Mouse (Mus musculus) urinary bladder, postnatal 14 days (tissue): ENCODE results near the gene Gm39115.

ENCODE experiments used
- DNase-seq: peaks from one replicate; pipeline ENCODE4 v3.0.0; 2021; ENCODE audit warnings: low spot score

The Gm39115 gene

GRCm38 (mm10) chr7:142095183-142095931, 40.5 kb downstream of the Gm39115 start, which contains the start of gene Dusp8:
Dusp8 (minus strand) TSS chr7:142095843.
- DNase-seq: peak; percentile 85

- DNase-seq: peak; percentile 21
These were observed 41.3 kb downstream of the Gm39115 start for GRCm38 (mm10) chr7:142094301-142095143.

DNA sequence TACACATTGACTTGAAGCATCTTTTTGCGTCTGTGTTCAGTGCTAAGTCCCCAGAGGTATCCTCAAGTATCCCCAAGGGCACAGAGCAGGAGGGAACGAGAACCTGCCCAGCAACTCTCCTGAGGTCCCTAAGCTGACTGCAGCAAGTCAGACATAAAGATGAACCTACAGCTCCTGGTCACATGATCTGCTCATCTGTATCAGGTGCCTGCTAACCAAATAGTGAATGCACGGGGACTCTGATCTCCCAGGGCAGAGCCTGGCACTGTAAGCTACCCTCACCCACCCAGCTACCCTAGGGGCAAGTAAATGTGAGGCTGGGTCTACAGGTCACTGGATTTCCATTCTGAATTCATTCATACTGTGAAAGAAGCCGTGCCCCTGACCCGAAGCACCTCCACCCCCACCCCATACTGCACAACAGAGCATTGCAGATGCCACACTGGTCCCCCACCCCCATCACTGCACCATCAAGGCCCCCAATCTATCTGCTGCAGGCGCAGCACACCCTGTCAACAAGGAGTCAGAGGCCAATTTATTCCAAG, 42.1 kb downstream of the Gm39115 start:
- no peak for DNase-seq

DNA sequence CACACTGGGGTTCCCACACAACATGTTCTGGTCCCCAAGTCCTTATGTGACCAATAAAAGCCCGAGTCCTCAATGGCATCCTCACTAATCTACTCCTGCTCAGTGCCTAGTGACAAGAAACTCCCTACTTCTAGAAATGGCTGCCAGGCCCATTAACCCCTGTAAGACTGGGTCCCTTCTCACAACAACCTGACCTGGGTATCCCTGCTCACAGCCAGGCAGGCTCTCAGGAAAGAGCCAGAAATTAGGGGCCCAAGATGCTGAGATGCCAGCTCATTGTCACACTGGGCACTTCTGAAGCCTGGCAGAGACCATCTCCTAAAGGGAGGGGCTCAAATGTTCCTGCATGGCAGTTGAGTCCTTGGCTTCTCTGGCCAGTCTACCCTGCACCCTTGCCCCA, 42.8 kb downstream of the Gm39115 start:
- DNase-seq: no peak

GRCm38 (mm10) chr7:142091848-142092247, 44.0 kb downstream of the Gm39115 start:
- DNase-seq: no peak

DNA sequence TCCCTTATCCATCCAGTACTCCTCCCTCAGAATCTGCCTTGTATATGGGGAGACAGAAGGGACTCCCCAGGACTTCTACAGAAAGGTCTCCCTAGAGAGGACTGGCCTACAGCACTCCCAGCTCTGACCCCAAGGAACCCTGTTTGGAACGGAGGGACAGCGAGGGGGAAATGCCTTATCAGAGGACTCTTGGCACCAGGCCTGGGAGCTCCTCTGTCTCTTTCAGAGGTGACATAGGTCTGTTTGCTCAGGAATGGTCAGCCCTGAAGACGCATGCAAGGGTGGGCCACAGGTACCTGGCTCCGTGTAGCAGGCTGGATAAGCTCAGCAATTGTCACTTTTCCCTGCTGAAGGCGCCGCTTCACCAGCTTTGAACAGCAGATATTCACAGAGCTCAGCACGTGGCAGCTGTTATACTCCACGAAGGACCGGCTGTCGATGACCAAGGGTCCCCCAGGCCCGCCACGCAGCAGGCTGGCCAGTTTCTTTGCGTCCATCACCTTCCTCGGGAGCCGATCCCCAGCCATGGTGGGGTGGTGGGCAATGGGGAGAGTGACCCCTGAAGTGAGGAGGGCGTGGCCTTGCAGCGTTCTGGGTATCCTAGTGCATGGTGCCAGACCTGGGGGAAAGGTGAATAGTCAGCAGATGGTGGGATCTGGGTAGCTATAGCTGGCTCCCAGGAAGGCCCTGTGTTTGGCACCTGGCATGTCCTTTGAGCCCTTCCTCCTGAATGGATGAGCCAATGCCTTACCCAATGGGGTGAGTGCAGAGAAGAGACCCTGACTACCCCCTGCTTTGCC, 46.0 kb downstream of the Gm39115 start:
- DNase-seq: no peak

DNA sequence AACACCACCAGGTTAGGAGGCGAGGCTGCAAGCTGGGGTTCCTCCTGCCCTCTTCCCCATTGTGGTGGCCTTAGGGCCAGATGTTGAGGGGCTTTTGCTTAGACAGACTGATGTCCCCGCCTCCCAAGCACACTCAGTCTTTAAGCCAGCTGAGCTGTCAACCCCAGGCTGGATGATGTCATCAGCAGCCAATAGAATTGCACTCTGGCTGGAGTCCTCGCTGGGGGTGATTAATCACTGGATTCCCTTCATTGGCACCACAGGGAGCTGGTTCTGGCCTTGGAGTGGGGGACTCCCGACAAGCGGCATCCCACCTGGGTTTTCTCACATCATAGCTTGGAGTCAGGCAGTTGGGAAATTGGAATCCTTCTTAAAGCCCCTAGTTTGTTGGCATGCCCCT, 46.9 kb downstream of the Gm39115 start:
- DNase-seq: no peak

DNA sequence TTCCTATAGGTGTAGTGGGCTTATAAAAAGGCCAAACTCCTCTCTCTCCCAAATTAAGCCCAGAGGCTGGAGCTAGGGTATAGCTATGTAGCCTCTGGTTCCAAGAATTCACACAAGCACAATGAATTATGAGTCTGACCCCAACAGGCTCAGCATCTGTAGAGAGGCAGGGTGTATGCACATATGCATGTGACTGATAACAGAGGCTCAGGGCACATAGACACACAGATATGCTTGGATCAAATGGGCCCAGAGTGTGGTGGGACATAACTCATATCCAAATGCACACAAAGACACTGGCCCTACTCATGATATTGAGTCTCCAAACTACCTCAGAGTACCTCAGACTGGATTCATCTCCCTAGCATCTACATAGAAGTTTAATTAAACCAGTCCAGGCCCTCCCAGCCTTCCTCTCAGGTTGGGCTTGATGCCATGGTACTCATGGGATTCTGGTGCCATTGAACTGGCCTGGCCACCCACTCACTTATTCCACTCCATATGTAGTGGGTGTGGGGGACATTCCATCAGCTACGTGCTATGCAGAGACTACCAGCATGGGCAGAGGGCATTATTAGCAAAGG, 48.7 kb downstream of the Gm39115 start:
- DNase-seq: no peak

DNA sequence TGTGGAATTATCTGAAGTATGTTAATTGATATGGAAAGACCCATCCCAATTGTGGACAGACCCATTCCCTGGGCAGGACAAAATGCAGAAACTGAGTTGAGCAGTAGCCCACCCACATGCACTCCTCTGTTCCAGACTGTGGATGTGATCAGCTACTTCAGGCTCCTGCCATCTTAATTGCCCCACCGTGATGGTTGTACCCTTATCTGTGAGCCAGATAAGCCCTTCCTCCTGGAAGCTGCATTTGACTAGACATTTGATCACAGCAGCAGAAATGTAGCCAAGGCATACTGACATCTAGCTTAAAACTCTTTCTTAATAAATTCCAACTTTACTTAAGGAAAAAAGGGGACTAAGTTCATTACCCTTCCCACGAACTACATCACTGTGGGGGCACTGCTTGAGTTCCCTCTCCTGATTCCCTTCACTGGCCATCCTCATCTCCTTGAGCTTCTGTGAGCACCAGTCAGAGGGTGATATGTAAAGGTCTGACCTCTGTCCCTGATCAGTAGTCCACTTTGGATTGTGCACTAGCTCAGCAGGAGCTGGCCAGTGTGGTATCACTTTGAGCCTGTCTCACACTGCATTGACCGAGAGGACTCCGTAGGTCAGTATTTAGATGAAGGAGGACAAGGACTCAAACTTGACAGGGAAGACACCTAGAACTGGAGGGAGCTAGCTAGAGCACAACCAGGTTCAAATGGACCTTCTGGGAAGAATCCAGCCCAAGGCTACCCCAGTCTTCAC, 49.5 kb downstream of the Gm39115 start:
- no peak for DNase-seq
